Mouse (Mus musculus) hindbrain, embryonic 14.5 days (tissue): ENCODE measurements around the gene Zbtb45. TPM values are rescaled to one million over a fixed set of nuclear protein-coding genes. Genes with fewer than 3 reads are reported as not detected.

Source experiments
- ATAC-seq: fragments of 200-750 bp; cut with Nextera tagmentation; 2 replicates; pipeline ENCODE4 v1.8.0; 2017; ENCODE audit warnings: moderate number of reproducible peaks, mild to moderate bottlenecking, moderate TSS enrichment, moderate library complexity; ENCODE audit not compliant: low FRiP score
- DNase-seq: peaks from one replicate; pipeline ENCODE4 v3.0.0-alpha.2; 2015; ENCODE audit warnings: low spot score
- H3K27ac ChIP-seq: fragments of 300-500 bp; sonication (generic); 2 replicates; pipeline ENCODE4 v1.5.1; 2014; ENCODE audit warnings: mild to moderate bottlenecking, moderate library complexity
- H3K27me3 ChIP-seq: fragments of 300-500 bp; sonication (generic); 2 replicates; pipeline ENCODE4 v1.6.1; 2014; ENCODE audit warnings: mild to moderate bottlenecking, low read length, mixed read lengths; ENCODE audit not compliant: control insufficient read depth, insufficient read depth
- H3K36me3 ChIP-seq: fragments of 300-500 bp; sonication (generic); replicated peaks from 2 replicates; pipeline ENCODE4 v1.6.1; 2014; ENCODE audit not compliant: control insufficient read depth, insufficient read depth
- H3K4me1 ChIP-seq: fragments of 300-500 bp; sonication (generic); replicated peaks from 2 replicates; pipeline ENCODE4 v1.6.1; 2014; ENCODE audit warnings: antibody characterized with exemption, low read length, mixed read lengths; ENCODE audit not compliant: control insufficient read depth, insufficient read depth
- H3K4me2 ChIP-seq: fragments of 300-500 bp; sonication (generic); replicated peaks from 2 replicates; pipeline ENCODE4 v1.6.1; 2014; ENCODE audit warnings: mild to moderate bottlenecking, moderate library complexity
- H3K4me3 ChIP-seq: fragments of 300-500 bp; sonication (generic); replicated peaks from 2 replicates; pipeline ENCODE4 v1.5.1; 2014; ENCODE audit warnings: mild to moderate bottlenecking, low read length
- H3K9ac ChIP-seq: fragments of 300-500 bp; sonication (generic); 2 replicates; pipeline ENCODE4 v1.6.1; 2014
- H3K9me3 ChIP-seq: fragments of 300-500 bp; sonication (generic); 2 replicates; pipeline ENCODE4 v1.6.1; 2016; ENCODE audit warnings: low read length; ENCODE audit not compliant: control insufficient read depth
- WGBS: fragments of 180-500 bp; shearing (Covaris S2); extraction: QIAGEN DNeasy Blood & Tissue Kit; methylation state at CpG from one replicate; pipeline ENCODE4 v1.1.7; 2014; 5-methylcytosine and 5-hydroxymethylcytosine counted together
- polyA plus RNA-seq: library from polyadenylated mRNA; unstranded; fragments of >200 nt; fragmentation: Nextera tagmentation; extraction: Ambion mirVana; gene quantifications from 2 replicates; pipeline ENCODE4 v1.2.1, GENCODE M21; 2014

The Zbtb45 gene
- polyA plus RNA-seq, 1 experiment from 2014 or later = 37.9 TPM

DNA sequence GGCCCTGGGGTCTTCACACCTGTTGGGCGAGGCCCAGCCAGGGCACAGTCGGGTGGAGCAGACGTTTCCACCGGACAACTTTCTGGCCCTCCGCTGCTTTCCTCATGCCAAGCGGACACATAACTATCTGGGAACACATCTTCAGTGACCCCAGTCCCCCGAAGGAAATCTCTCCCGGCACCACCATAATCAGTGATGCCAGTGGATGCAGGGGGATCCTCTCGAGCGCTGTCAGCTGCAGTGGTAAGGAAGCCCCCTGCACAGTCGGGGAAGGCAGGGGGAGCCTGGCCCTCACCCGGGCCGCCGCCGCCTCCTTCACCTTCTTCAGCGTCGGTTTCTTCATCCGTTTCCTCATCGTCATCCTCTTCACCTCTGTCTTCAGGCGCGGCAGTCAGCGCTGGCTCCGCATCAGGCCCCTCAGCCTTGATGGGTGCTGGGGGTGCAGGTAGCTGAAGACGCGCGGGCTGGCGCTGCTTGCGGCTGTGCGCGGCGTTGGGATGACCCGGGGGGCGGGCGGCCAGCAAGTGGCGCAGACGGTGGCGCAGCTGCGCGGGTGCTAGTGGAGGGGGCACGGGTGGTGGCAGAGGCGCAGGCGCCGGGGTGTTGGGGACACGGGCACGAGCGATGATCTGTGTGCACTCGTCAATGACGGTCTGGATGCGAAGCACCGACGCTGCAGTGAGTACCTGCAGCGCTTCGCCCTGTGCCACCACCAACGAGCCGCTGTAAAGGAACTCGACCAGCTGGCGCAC is 2.3 kb downstream of the Zbtb45 start:
- Histone ChIP-seq H3K4me3 (peak overlapping the region; percentile 14), H3K27ac (no peak overlapping the region), H3K4me2 (peak overlapping the region; percentile 60), H3K4me1 (peaks cover 15% of the 10 kb centered on the region), H3K9ac (peak overlapping the region; percentile 80; the same call in 1 of the 2 replicates), H3K27me3 (no peaks in the 10 kb centered on the region), H3K9me3 (no peaks in the 10 kb centered on the region), H3K36me3 (peaks cover 38% of the 10 kb centered on the region)
- 38% methylated on average over 57 of the region's 57 CpGs for WGBS
- DNase-seq (no peak), ATAC-seq (no peak)

DNA sequence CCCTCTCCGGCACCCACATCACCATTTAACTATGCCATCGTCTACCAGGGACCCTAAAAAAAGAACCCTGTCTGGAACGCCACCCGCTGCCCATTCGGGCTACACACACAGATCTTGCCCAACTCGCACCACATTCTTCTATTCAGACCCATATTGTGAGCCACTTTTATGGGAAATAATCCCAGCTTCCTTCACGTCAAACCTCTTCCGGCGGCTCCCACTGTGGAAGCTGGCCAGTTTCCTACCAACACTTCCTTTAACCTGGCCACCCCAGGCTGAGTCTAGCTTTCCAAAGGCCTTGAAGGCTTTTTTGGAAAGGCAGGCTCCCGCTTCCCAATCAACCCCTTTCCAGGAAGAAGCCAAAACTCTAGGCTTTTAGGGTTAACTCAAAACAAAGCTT is 3.3 kb downstream of the Zbtb45 start:
- H3K36me3 ChIP-seq = peaks cover 38% of the 10 kb centered on the region
- H3K9me3 ChIP-seq = no peaks in the 10 kb centered on the region
- no peak overlapping the region for H3K4me2 ChIP-seq
- no peak for DNase-seq
- H3K9ac ChIP-seq = no peak overlapping the region
- H3K27me3 ChIP-seq = no peaks in the 10 kb centered on the region
- ATAC-seq = no peak
- peaks cover 15% of the 10 kb centered on the region for H3K4me1 ChIP-seq
- H3K4me3 ChIP-seq = no peak overlapping the region
- no peak overlapping the region for H3K27ac ChIP-seq
- 85% methylated on average over 10 of the region's 10 CpGs for WGBS

DNA sequence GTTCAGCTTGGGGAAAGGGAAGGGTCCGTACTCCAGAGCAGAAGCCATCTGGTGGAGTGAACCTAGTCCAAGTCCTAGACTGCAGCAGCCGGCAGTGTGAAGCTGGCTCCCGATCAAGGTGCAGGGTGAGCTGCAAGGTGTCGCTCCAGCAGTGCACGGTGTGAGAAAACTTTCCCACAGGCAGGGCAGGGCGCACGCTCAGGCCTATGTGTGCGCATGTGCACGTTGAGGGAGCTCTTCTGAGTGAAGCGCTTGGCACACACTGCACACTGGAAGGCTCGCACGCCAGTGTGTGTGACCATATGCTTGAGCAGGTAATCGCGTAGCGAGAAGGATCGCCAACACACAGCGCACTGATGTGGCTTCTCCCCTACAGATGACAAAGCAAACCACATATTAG is 3.8 kb downstream of the Zbtb45 start:
- no peak overlapping the region for H3K27ac ChIP-seq
- peaks cover 15% of the 10 kb centered on the region for H3K4me1 ChIP-seq
- H3K4me3 ChIP-seq = no peak overlapping the region
- H3K4me2 ChIP-seq = no peak overlapping the region
- no peak overlapping the region for H3K9ac ChIP-seq
- no peaks in the 10 kb centered on the region for H3K27me3 ChIP-seq
- 91% methylated on average over 17 of the region's 17 CpGs for WGBS
- peaks cover 38% of the 10 kb centered on the region for H3K36me3 ChIP-seq
- ATAC-seq = no peak
- H3K9me3 ChIP-seq = no peaks in the 10 kb centered on the region
- DNase-seq = no peak

DNA sequence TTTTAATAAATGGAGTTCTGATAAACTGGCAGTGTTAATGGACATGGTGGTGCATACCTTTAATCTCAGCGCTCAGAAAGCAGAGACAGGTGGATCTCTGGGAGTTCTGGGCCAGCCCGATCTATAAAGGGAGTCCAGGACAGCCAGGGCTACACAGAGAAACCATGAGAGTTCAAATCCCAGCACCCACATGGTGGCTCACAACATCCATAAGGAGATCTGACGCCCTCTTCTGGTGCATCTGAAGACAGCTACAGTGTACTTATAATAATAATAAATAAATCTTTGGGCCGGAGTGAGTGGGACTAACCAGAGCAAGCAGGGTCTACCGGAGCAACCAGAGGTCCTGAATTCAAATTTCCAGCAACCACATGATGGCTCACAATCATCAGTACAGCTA is 6.5 kb downstream of the Zbtb45 start:
- ATAC-seq (no peak), DNase-seq (no peak)
- H3K9ac ChIP-seq = no peak overlapping the region
- H3K4me1 ChIP-seq = peaks cover 10% of the 10 kb centered on the region; the same call in 1 of the 2 replicates
- no peaks in the 10 kb centered on the region for H3K9me3 ChIP-seq
- WGBS = 80% methylated on average over 5 of the region's 5 CpGs
- no peak overlapping the region for H3K27ac ChIP-seq
- H3K4me2 ChIP-seq = no peak overlapping the region
- H3K4me3 ChIP-seq = no peak overlapping the region
- H3K27me3 ChIP-seq = no peaks in the 10 kb centered on the region
- H3K36me3 ChIP-seq = peaks cover 38% of the 10 kb centered on the region

DNA sequence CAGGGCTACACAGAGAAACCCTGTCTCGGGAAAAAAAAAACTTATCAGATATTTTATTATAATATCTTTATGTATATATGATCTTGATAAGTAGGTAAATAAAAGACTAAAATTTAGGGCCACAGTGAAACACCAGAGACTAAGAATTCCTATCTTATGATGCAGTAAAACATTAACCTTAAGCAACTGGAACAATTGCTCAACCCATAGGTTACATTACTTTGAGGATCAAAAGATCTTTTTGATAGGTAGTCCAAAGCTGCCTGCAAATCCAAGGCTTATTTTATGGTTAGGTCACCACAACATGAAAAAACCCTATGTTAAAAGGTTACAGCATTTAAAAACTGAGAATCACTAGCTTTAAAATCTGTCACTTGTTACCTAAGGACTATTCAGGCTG is 8.2 kb downstream of the Zbtb45 start:
- 92% methylated on average over 1 of the region's 1 CpGs for WGBS
- H3K4me3 ChIP-seq = no peak overlapping the region
- no peaks in the 10 kb centered on the region for H3K4me1 ChIP-seq
- H3K27ac ChIP-seq = no peak overlapping the region
- ATAC-seq (no peak), DNase-seq (no peak)
- no peaks in the 10 kb centered on the region for H3K27me3 ChIP-seq
- H3K36me3 ChIP-seq = peaks cover 32% of the 10 kb centered on the region
- no peaks in the 10 kb centered on the region for H3K9me3 ChIP-seq
- no peak overlapping the region for H3K9ac ChIP-seq
- no peak overlapping the region for H3K4me2 ChIP-seq

DNA sequence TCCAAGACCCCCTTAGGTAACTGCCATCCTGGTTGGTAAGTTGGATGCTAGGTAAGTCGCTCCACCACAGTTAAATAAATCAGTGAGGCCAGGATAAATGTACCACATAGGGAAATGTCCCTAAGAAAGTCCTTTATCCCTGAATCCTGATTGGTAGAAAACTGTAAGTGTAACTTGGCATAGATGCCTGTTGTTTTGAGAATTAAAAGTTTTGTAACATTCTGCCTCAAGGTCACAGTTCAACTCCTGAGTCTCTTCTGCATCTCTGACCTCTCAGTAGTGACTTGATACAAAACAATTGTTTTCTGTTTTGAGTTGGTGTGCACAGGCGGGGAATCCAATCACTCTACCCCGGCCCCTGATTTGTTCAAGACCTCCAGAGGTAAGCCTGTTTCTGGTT is 11.0 kb downstream of the Zbtb45 start, which contains the start of gene Trim28:
Trim28 (plus strand) TSS at position 264 of the 400 bp plus-strand sequence.
- H3K9ac ChIP-seq = no peak within 1 kb of the TSS
- no peaks in the 10 kb centered on the region for H3K9me3 ChIP-seq
- no peak within 1 kb of the TSS for H3K4me2 ChIP-seq
- H3K27ac ChIP-seq = no peak within 1 kb of the TSS
- peaks cover 7% of the 10 kb centered on the region for H3K36me3 ChIP-seq
- ATAC-seq = no peak
- no peaks in the 10 kb centered on the region for H3K27me3 ChIP-seq
- no peak within 1 kb of the TSS for H3K4me3 ChIP-seq
- no peak for DNase-seq
- WGBS = 85% methylated on average over 3 of the region's 3 CpGs
- no peaks in the 10 kb centered on the region for H3K4me1 ChIP-seq

DNA sequence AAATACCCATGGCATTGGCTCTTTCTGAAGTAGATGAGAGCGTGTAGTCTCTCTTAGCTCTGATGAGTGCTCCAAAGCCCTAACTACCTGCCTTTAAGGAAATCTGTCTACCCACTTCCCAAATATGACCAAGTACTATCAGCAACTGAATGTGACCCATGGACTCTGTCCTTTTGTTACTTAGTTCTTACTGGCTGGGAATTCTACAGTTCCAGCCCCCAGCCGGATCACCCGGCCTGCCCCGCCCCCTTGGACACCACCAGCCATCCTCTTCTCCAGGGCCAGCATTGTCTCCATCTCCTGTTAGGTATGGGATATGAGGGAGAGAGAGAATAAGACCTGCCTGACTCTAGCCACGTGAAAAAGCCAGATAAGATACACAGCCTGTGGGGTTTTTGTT is 11.8 kb downstream of the Zbtb45 start, which contains the start of gene Slc27a5:
Slc27a5 (minus strand) TSS at position 140 of the 400 bp plus-strand sequence.
- Histone ChIP-seq H3K9ac (no peak within 1 kb of the TSS), H3K4me2 (no peak within 1 kb of the TSS), H3K4me1 (no peaks in the 10 kb centered on the region), H3K4me3 (no peak within 1 kb of the TSS), H3K27ac (no peak within 1 kb of the TSS), H3K27me3 (no peaks in the 10 kb centered on the region), H3K36me3 (no peaks in the 10 kb centered on the region), H3K9me3 (no peaks in the 10 kb centered on the region)
- ATAC-seq (no peak), DNase-seq (no peak)
- WGBS = 79% methylated on average over 5 of the region's 5 CpGs

DNA sequence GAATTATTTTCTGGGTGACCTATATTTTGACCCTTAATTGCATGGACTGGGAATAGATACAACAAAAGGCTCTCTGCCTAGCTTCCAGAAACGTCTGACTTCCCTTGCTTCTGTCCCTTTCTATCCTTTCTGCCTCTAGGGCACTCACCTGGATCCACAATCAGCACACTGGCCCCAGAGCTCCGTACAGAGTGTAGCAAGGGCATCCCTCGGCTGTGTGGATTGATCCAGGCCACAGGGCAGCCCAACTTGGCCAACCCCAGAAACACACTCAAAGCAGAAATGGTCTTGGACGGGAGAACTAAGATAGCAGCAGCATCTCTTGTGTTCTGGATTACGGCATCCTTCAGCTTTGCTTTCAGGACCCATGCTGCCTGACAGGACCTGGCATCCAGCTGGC is 12.6 kb downstream of the Zbtb45 start:
- no peak for ATAC-seq
- H3K4me2 ChIP-seq = no peak overlapping the region
- H3K27me3 ChIP-seq = no peaks in the 10 kb centered on the region
- DNase-seq = no peak
- 60% methylated on average over 5 of the region's 5 CpGs for WGBS
- H3K9me3 ChIP-seq = no peaks in the 10 kb centered on the region
- no peaks in the 10 kb centered on the region for H3K4me1 ChIP-seq
- H3K9ac ChIP-seq = no peak overlapping the region
- no peaks in the 10 kb centered on the region for H3K36me3 ChIP-seq
- no peak overlapping the region for H3K27ac ChIP-seq
- no peak overlapping the region for H3K4me3 ChIP-seq

DNA sequence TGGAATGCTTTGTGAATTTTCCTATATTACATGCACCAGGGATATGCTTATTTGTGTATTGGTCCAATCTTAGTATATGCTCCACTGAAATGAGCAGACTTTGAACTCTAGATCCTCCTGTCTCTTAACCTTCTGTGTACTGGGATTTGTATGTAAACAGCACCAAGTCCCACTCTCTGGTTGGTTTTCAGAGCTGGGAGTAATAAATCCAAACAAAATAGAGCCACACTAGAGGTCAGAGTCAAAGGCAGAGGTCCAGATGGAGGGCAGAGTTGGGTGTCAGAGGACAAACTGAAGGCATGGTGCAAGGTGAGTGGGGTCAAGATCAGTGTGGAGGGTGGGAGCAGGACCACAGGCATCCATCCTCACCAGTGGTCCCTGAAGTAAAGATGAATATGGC is 14.0 kb downstream of the Zbtb45 start:
- Histone ChIP-seq H3K9ac (no peak overlapping the region), H3K4me1 (no peaks in the 10 kb centered on the region), H3K36me3 (no peaks in the 10 kb centered on the region), H3K27ac (no peak overlapping the region), H3K4me2 (no peak overlapping the region), H3K4me3 (no peak overlapping the region), H3K9me3 (no peaks in the 10 kb centered on the region), H3K27me3 (no peaks in the 10 kb centered on the region)
- ATAC-seq (no peak), DNase-seq (no peak)

DNA sequence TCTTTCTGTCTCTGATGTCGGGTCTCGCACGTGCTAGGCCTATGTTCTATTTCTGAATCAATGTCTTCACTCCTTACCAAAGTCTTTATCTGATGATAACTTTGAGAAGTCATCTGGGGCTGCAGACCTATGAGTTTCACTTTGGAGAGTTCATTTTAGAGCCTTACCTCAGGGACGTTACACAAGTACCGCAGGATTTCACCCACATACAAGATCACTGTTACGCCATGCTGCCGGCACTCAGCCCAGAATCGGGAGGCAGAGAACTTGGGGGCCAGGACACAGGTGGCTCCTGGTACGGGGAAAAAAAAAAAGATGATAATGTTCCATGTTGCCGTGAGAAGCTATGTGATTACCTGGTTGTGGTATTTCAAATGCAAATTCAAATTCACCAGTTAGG is 16.7 kb downstream of the Zbtb45 start:
- H3K4me1 ChIP-seq = no peaks in the 10 kb centered on the region
- no peak overlapping the region for H3K4me2 ChIP-seq
- DNase-seq = no peak
- no peak overlapping the region for H3K27ac ChIP-seq
- no peak overlapping the region for H3K9ac ChIP-seq
- WGBS = 89% methylated on average over 10 of the region's 10 CpGs
- no peaks in the 10 kb centered on the region for H3K27me3 ChIP-seq
- no peaks in the 10 kb centered on the region for H3K36me3 ChIP-seq
- H3K4me3 ChIP-seq = no peak overlapping the region
- no peaks in the 10 kb centered on the region for H3K9me3 ChIP-seq
- no peak for ATAC-seq
